12 mouse cellular contexts compared by ENCODE assay signal in genomic region chr8:12996831-12997275, GRCm38 (mm10). TPM values are rescaled to one million over a fixed set of nuclear protein-coding genes. Genes with fewer than 3 reads are reported as not detected.
DNase-seq lines count a peak whose midpoint lies in the region; ATAC-seq and TF ChIP-seq lines count a peak whose summit lies in the region.
"Had no signal": no experiment of that assay in that cellular context is flagged by ENCODE, and none has a peak within 500 bp of the region (broad histone marks: within the 10 kb centered on the region; RNA-seq: fewer than 3 reads in every experiment).

No protein-coding gene starts in this region.

- H3K27ac ChIP-seq in heart, embryonic 11.5 days (ENCODE audit: low read depth, low read length) = peak overlapping the region; percentile 50
- peak overlapping the region; percentile 42; the same call in 1 of the 2 replicates for H3K27ac ChIP-seq in lung, embryonic 14.5 days (ENCODE audit: low read depth)
- H3K27ac ChIP-seq: liver, embryonic 14.5 days had no signal

- no peaks in the 10 kb centered on the region for H3K79me3 ChIP-seq in C2C12 (ENCODE audit: low read depth)

- H3K9me3 ChIP-seq in heart, embryonic 11.5 days (replicated peaks; ENCODE audit: control insufficient read depth, low read length) = no peaks in the 10 kb centered on the region
- no peaks in the 10 kb centered on the region for H3K9me3 ChIP-seq in lung, embryonic 14.5 days (ENCODE audit: low read depth, low read length)

- no peak for ATAC-seq in heart, embryonic 11.5 days (replicated peaks; ENCODE audit: insufficient number of reproducible peaks, low FRiP score, low TSS enrichment)
- ATAC-seq in lung, embryonic 14.5 days (ENCODE audit: insufficient read depth) = peak; percentile 60; the same call in 1 of the 2 replicates
- ATAC-seq: inflammation-experienced regulatory T-cells, adult 6 months had no signal

- peak; percentile 25 for DNase-seq in embryo, embryonic 9.5 days (ENCODE audit: extremely low spot score)
- DNase-seq in lung, embryonic 14.5 days = peak; percentile 28
- no peak for DNase-seq in layer of hippocampus, postnatal 36 days
- no peak for DNase-seq in thymus, postnatal 14 days
- no peak for DNase-seq in spleen, postnatal 4 days (ENCODE audit: low spot score in 2 of 2)
- no peak for DNase-seq in ovary, postnatal 14 days (ENCODE audit: low spot score)

- no peaks in the 10 kb centered on the region for H3K79me2 ChIP-seq in C2C12 (ENCODE audit: control insufficient read depth, insufficient read depth)

- no peaks in the 10 kb centered on the region for H3K36me3 ChIP-seq in C2C12 (ENCODE audit: control insufficient read depth, insufficient read depth)
- H3K36me3 ChIP-seq in heart, embryonic 11.5 days (ENCODE audit: control insufficient read depth, insufficient read depth, low read length) = no peaks in the 10 kb centered on the region
- 0 out of 2 replicates have a peak, but pooled peaks cover 5% of the 10 kb centered on the region for H3K36me3 ChIP-seq in lung, embryonic 14.5 days (ENCODE audit: insufficient read depth)

- peak overlapping the region; percentile 22 for H3K4me2 ChIP-seq in heart, embryonic 11.5 days
- H3K4me2 ChIP-seq in lung, embryonic 14.5 days = no peak overlapping the region

- H3ac ChIP-seq in C2C12 (ENCODE audit: control insufficient read depth, insufficient read length, low read depth) = peak overlapping the region; percentile 65

- H3K4me1 ChIP-seq in heart, embryonic 11.5 days (ENCODE audit: control insufficient read depth, insufficient read depth, low read length) = peaks cover 18% of the 10 kb centered on the region
- H3K4me1 ChIP-seq in lung, embryonic 14.5 days (ENCODE audit: insufficient read depth) = no peaks in the 10 kb centered on the region

- WGBS in heart, embryonic 11.5 days (ENCODE audit: insufficient replicate concordance) = 34% methylated on average over 8 of the region's 8 CpGs
- 19% methylated on average over 8 of the region's 8 CpGs for WGBS in lung, embryonic 14.5 days

- H3K4me3 ChIP-seq in C2C12 (ENCODE audit: insufficient read depth, poor library complexity, severe bottlenecking) = no peak overlapping the region
- H3K4me3 ChIP-seq in heart, embryonic 11.5 days (ENCODE audit: low read depth, low read length) = no peak overlapping the region
- H3K4me3 ChIP-seq in lung, embryonic 14.5 days (ENCODE audit: low read depth, low read length) = no peak overlapping the region

- H3K27me3 ChIP-seq in C2C12 (ENCODE audit: control insufficient read depth, insufficient read depth, insufficient read length) = no peaks in the 10 kb centered on the region
- no peaks in the 10 kb centered on the region for H3K27me3 ChIP-seq in heart, embryonic 11.5 days (ENCODE audit: control insufficient read depth, insufficient read depth, low read length)
- no peaks in the 10 kb centered on the region for H3K27me3 ChIP-seq in lung, embryonic 14.5 days (ENCODE audit: insufficient read depth, low read length)

- TF ChIP-seq CTCF in C2C12 (IDR thresholded peaks at IDR 0.05; ENCODE audit: control insufficient read depth, insufficient read depth, insufficient read length) = no peak
- TF ChIP-seq CTCF in lung, embryonic 14.5 days (IDR thresholded peaks at IDR 0.05; ENCODE audit: low read depth) = no peak

- H3K9ac ChIP-seq in heart, embryonic 11.5 days (ENCODE audit: low read depth, low read length) = peak overlapping the region; percentile 1
- H3K9ac ChIP-seq in lung, embryonic 14.5 days = no peak overlapping the region
- H3K9ac ChIP-seq: liver, embryonic 14.5 days had no signal

TF ChIP-seq in C2C12, 6 proteins besides CTCF, POLR2A, EP300 and RAD21:
- no peak for TF ChIP-seq CEBPB (IDR thresholded peaks at IDR 0.05; ENCODE audit: low read depth)
- peak; percentile 1 for TF ChIP-seq MYOD1 (IDR thresholded peaks at IDR 0.05; ENCODE audit: control insufficient read depth, insufficient read length, low read depth)

RNA-seq across cellular contexts. Expression of gene F7, which starts 29.0 kb away (rescaled TPM):
- polyA plus RNA-seq in C2C12 (2012; fragmentation: generic; extraction: Trizol) = not detected
- not detected in 2 replicates for polyA plus RNA-seq in heart, embryonic 11.5 days (2014; fragmentation: Nextera tagmentation; extraction: Ambion mirVana)
- 0.09 TPM in 1 of 2 replicates, not detected in the other for polyA plus RNA-seq in lung, embryonic 14.5 days (2014; fragmentation: Nextera tagmentation; extraction: Ambion mirVana)
- total RNA-seq in layer of hippocampus, postnatal 36 days (2021) = under 1 TPM in 1 of 2 experiments, not detected in 1; 0.17 TPM
- total RNA-seq: MEL had no signal
- polyA plus RNA-seq: inflammation-experienced regulatory T-cells, adult 6 months; neural tube, embryonic 14.5 days had no signal

RNA-seq across cellular contexts. Expression of gene F10, which starts 40.3 kb away (rescaled TPM):
- not detected for polyA plus RNA-seq in C2C12 (2012; fragmentation: generic; extraction: Trizol)
- 2.3 TPM in 2 replicates for polyA plus RNA-seq in heart, embryonic 11.5 days (2014; fragmentation: Nextera tagmentation; extraction: Ambion mirVana)
- polyA plus RNA-seq in lung, embryonic 14.5 days (2014; fragmentation: Nextera tagmentation; extraction: Ambion mirVana) = 0.88 and 1.1 TPM in 2 replicates
- total RNA-seq in layer of hippocampus, postnatal 36 days (2021) = not detected
- polyA plus RNA-seq: inflammation-experienced regulatory T-cells, adult 6 months; neural tube, embryonic 14.5 days had no signal

Comparison
In these comparisons a context has a peak if more than half of its experiments do, and no peak if none do; other contexts are left out.
1. DNase-seq: peak in embryo, embryonic 9.5 days (single experiment) and lung, embryonic 14.5 days (single experiment); none in layer of hippocampus, postnatal 36 days (0 of 2), thymus, postnatal 14 days (single experiment), spleen, postnatal 4 days (0 of 2) and ovary, postnatal 14 days (single experiment).